Mouse (Mus musculus): ENCODE measurements around the gene Ttll11.

DNA sequence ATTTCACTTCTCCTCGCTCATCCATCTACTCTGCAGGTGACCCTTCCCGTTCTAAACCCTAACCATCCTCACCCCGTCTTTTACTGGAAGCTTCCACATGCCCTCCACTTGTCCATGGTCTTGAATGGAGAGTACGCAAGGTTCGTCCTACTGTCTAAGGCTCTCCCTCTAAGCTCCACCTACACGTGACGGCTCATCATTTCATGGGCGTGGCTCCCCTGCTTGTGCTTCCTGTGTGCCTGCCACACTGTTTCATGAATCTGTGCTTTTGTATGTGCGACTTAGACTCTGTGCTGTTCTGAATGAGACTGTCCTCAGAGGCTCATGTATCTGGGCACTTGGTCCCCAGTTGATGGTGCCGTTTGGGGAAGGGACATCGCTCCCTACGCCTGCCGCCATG is 46.6 kb downstream of the Ttll11 start:
- TF ChIP-seq POLR2A (IDR thresholded peaks at IDR 0.05; ENCODE audit: borderline replicate concordance, control insufficient read depth, low read depth, low read length) (no peak), CTCF (IDR thresholded peaks at IDR 0.05; ENCODE audit: control insufficient read depth, insufficient read depth, low read length) (no peak)

All from bone marrow, adult 2 months (tissue).